Mouse (Mus musculus) lung, postnatal 10 days (tissue): ENCODE measurements around the gene Ly6f.

Source experiments
- DNase-seq: peaks from one replicate; pipeline ENCODE4 v3.0.0; 2021

The Ly6f gene

GRCm38 (mm10) chr15:75320104-75320503, 51.9 kb downstream of the Ly6f start:
- DNase-seq: no peak
